Mouse (Mus musculus) myocyte (in vitro differentiated cells): ENCODE measurements around the gene Pdcl3. TPM values are rescaled to one million over a fixed set of nuclear protein-coding genes. Genes with fewer than 3 reads are reported as not detected.

Source experiments
- H3K27me3 ChIP-seq: one replicate; pipeline ENCODE4 v1.6.1; 2011; ENCODE audit not compliant: control insufficient read depth, insufficient read depth, insufficient read length
- H3K36me3 ChIP-seq: one replicate; pipeline ENCODE4 v1.6.1; 2011; ENCODE audit not compliant: control insufficient read depth, insufficient read depth
- H3K4me2 ChIP-seq: one replicate; pipeline ENCODE4 v1.6.1; 2011; ENCODE audit warnings: low read depth, control low read depth
- H3K4me3 ChIP-seq: one replicate; pipeline ENCODE4 v1.5.1; 2011; ENCODE audit warnings: mild to moderate bottlenecking, control low read depth, moderate library complexity
- H3K79me2 ChIP-seq: one replicate; pipeline ENCODE4 v1.6.1; 2011; ENCODE audit not compliant: control insufficient read depth, insufficient read depth
- H3ac ChIP-seq: one replicate; pipeline ENCODE4 v1.6.1; 2011; ENCODE audit not compliant: control insufficient read depth, insufficient read length
- CEBPB ChIP-seq: IDR thresholded peaks from 2 replicates; pipeline ENCODE4 v1.6.1; 2011; ENCODE audit warnings: mild to moderate bottlenecking, moderate library complexity; ENCODE audit not compliant: poor library complexity, insufficient read depth, severe bottlenecking
- E2F4 ChIP-seq: IDR thresholded peaks from one replicate; pipeline ENCODE4 v1.6.1; 2011; ENCODE audit warnings: mild to moderate bottlenecking, control low read depth, moderate library complexity; ENCODE audit not compliant: insufficient read depth
- MAX ChIP-seq: IDR thresholded peaks from one replicate; pipeline ENCODE4 v1.6.1; 2011; ENCODE audit warnings: low read depth, mild to moderate bottlenecking, control low read depth
- MYOD1 ChIP-seq, 3 experiments: IDR thresholded peaks; one replicate each; pipeline ENCODE4 v1.6.1; 2011; ENCODE audit warnings: control low read depth in 2 of 3, low read depth in 2 of 3, mild to moderate bottlenecking in 2 of 3, moderate library complexity in 1 of 3; ENCODE audit not compliant: insufficient read length in 2 of 3, control insufficient read depth in 1 of 3
- MYOG ChIP-seq, 3 experiments: IDR thresholded peaks; one replicate each; pipeline ENCODE4 v1.6.1; 2011; ENCODE audit warnings: control low read depth in 2 of 3, low read depth in 2 of 3, mild to moderate bottlenecking in 2 of 3; ENCODE audit not compliant: insufficient read length in 2 of 3, control insufficient read depth in 1 of 3, insufficient read depth in 1 of 3
- POLR2A ChIP-seq: IDR thresholded peaks from one replicate; pipeline ENCODE4 v1.6.1; 2011; ENCODE audit warnings: low read depth, mild to moderate bottlenecking, control low read depth, moderate library complexity; ENCODE audit not compliant: insufficient read length
- POLR2AphosphoS2 ChIP-seq: IDR thresholded peaks from one replicate; pipeline ENCODE4 v1.6.1; 2011; ENCODE audit warnings: low read depth, control low read depth; ENCODE audit not compliant: insufficient read length
- REST ChIP-seq: IDR thresholded peaks from one replicate; pipeline ENCODE4 v1.6.1; 2011; ENCODE audit warnings: mild to moderate bottlenecking, control low read depth, moderate library complexity; ENCODE audit not compliant: insufficient read depth, insufficient read length
- SRF ChIP-seq: IDR thresholded peaks from one replicate; pipeline ENCODE4 v1.6.1; 2011; ENCODE audit warnings: low read depth; ENCODE audit not compliant: control insufficient read depth, insufficient read length
- TCF12 ChIP-seq: IDR thresholded peaks from one replicate; pipeline ENCODE4 v1.6.1; 2011; ENCODE audit warnings: mild to moderate bottlenecking, control low read depth; ENCODE audit not compliant: poor library complexity, insufficient read depth, severe bottlenecking
- TCF3 ChIP-seq: IDR thresholded peaks from one replicate; pipeline ENCODE4 v1.6.1; 2011; ENCODE audit warnings: low read depth, control low read depth; ENCODE audit not compliant: insufficient read length
- USF1 ChIP-seq: IDR thresholded peaks from one replicate; pipeline ENCODE4 v1.6.1; 2011; ENCODE audit warnings: low read depth, mild to moderate bottlenecking, control low read depth, moderate library complexity
- polyA plus RNA-seq: library from polyadenylated mRNA; unstranded; fragments of >200 nt; fragmentation: generic; extraction: Trizol; gene quantifications from one replicate; pipeline ENCODE4 v1.2.1, GENCODE M21; 2012; ENCODE audit warnings: missing spikeins

Gene Pdcl3
- polyA plus RNA-seq, 1 experiment = 84.9 TPM

DNA sequence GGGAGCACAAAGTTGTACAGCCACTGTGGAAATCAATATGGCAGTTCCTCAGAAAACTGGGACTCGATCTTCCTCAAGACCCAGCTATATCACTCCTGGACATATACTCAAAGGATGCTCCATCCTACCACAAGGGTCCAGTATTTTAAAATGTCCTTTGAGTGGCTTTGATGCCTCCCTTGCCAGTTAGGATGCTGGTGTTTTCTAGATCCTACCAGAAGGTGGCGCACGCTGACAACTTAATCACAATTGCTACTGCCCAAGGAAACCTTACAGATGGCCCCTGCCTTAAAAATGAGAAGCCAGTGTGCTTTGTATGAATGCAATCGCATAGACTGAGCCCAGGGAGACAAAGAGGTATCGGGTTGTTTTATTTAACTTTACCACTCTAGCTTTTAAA, 15.7 kb downstream of the Pdcl3 start:
- Histone ChIP-seq H3K4me3 (no peak overlapping the region), H3K79me2 (no peaks in the 10 kb centered on the region), H3K4me2 (no peak overlapping the region), H3K27me3 (no peaks in the 10 kb centered on the region), H3ac (no peak overlapping the region), H3K36me3 (no peaks in the 10 kb centered on the region)
- no peak for TF ChIP-seq MYOD1 (IDR thresholded peaks at IDR 0.05; ENCODE audit: control insufficient read depth in 1 of 3, insufficient read length in 2 of 3, low read depth in 2 of 3)
- TF ChIP-seq CEBPB = no peak
- TF ChIP-seq USF1 = no peak
- no peak for TF ChIP-seq TCF12
- no peak for TF ChIP-seq E2F4
- no peak for TF ChIP-seq POLR2AphosphoS2
- TF ChIP-seq POLR2A = no peak
- TF ChIP-seq REST = no peak
- no peak for TF ChIP-seq MYOG (IDR thresholded peaks at IDR 0.05; ENCODE audit: control insufficient read depth in 1 of 3, insufficient read depth in 1 of 3, insufficient read length in 2 of 3, low read depth in 2 of 3)
- no peak for TF ChIP-seq MAX
- no peak for TF ChIP-seq TCF3
- no peak for TF ChIP-seq SRF

DNA sequence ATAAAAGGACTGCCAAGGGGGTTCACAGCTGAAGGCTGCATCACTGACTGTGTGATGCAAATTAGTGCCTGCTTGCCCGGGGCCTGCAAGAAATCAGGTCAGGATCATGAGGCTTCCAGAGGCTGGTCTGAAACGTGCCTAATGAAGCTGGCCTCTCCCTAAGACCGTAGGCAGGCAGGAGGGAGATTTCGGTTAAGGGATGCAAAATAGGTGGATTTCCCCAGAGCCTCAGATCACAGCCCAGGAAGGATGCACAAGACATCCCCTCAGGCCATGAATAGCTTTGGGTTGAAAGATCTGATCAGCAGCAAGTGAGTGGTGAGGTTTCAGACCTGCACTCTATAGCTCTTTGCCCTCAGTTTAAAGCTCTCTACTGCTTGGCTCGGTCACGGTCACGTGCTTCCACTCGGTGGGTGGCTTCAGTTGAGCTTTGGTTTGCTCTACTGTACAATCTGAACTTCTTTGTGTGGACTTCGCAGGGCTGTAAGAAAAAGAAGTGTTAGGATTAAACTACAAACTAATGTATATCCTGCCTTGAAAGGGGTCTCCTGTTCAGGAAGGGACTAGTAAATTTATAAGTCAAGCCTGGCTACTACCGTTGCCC, 20.4 kb downstream of the Pdcl3 start:
- Histone ChIP-seq H3K4me2 (no peak overlapping the region), H3K27me3 (no peaks in the 10 kb centered on the region), H3K79me2 (no peaks in the 10 kb centered on the region), H3ac (no peak overlapping the region), H3K36me3 (no peaks in the 10 kb centered on the region), H3K4me3 (no peak overlapping the region)
- TF ChIP-seq E2F4 (no peak), MYOG (IDR thresholded peaks at IDR 0.05; ENCODE audit: control insufficient read depth in 1 of 3, insufficient read depth in 1 of 3, insufficient read length in 2 of 3, low read depth in 2 of 3) (no peak), POLR2AphosphoS2 (no peak), TCF3 (no peak), REST (no peak), CEBPB (no peak), POLR2A (no peak), SRF (no peak), TCF12 (no peak), MYOD1 (IDR thresholded peaks at IDR 0.05; ENCODE audit: control insufficient read depth in 1 of 3, insufficient read length in 2 of 3, low read depth in 2 of 3) (no peak), USF1 (no peak), MAX (no peak)

DNA sequence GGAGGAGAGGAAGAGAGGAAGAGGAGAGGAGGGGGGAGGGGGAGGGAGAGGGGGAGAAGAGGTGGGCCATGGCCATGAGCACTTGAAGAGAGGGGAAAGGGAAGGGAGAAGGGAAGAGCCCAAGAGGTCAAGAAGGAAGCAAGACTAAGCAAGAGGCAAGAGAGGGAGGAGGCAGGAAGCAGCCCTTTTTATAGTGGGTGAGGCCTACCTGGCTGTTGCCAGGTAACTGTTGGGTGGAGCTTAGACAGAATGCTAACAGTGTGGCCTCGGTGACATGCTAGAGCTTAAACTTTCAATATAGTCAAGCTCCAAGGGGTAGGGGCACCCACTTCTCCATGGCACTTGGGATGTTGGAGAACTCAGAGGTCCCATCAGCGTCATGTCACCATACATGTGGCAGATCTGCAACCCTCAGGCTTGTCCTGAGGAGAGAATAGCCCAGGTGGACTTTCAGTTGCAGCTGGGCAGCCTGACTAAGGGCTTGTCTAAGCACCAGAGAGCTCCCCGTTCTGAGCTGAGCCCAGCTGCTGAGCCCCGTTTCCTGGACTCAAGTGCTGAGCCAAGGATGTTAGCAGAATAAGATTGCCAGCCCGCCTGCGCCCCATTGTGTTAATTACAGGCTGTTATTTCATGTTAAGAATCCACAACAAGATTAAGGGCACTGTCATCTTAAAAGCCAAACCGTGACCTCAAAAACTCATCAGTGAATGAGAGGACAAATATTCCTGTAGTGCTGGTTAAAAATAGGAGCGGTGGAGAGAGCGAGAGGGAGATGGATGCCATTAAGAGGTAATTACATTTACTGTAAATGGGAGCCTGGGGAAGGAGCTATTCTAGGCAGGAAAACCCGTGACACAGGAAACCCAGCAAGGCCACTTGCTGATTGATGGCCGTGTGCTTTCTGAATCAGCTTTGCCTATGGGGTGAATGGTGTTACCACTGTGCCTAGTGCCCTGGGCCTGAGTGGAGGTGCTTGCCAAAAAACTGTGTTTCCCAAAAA, 21.7 kb downstream of the Pdcl3 start:
- Histone ChIP-seq H3ac (no peak overlapping the region), H3K27me3 (no peaks in the 10 kb centered on the region), H3K4me2 (peak overlapping the region; percentile 5), H3K4me3 (no peak overlapping the region), H3K79me2 (no peaks in the 10 kb centered on the region), H3K36me3 (no peaks in the 10 kb centered on the region)
- no peak for TF ChIP-seq USF1
- TF ChIP-seq MAX = no peak
- no peak for TF ChIP-seq CEBPB
- peak in 1 of 3 experiments; percentile 38 for TF ChIP-seq MYOG (IDR thresholded peaks at IDR 0.05; ENCODE audit: control insufficient read depth in 1 of 3, insufficient read depth in 1 of 3, insufficient read length in 2 of 3, low read depth in 2 of 3)
- no peak for TF ChIP-seq TCF3

DNA sequence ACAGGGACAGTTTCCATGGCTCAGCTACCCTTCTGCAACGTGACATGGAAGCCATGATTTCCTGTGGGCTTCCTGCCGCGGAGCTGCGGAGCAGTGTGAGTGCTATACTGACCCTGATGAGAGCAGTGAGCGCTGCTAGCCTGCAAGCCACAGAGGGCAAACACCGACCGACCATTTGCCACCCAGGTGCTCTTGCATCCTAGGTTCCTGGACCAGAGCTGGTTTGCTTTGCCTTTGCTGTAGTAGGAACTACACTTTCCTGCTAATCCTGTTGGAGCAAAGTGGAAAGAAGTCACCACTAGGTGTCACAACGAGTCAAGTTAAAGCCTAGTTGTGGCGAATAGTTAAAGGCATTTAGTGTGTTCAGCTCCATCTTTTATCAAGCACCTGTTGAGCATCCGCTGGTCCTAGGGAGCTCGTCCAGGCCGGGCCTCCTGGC, 25.2 kb downstream of the Pdcl3 start:
- no peaks in the 10 kb centered on the region for H3K36me3 ChIP-seq
- no peak overlapping the region for H3K4me3 ChIP-seq

More for the DNA sequence above, 25.2 kb downstream of the Pdcl3 start:
- H3ac ChIP-seq = no peak overlapping the region
- no peaks in the 10 kb centered on the region for H3K79me2 ChIP-seq
- no peaks in the 10 kb centered on the region for H3K27me3 ChIP-seq
- TF ChIP-seq SRF = no peak
- no peak for TF ChIP-seq POLR2AphosphoS2
- peak in 1 of 3 experiments; percentile 6 for TF ChIP-seq MYOG (IDR thresholded peaks at IDR 0.05; ENCODE audit: control insufficient read depth in 1 of 3, insufficient read depth in 1 of 3, insufficient read length in 2 of 3, low read depth in 2 of 3)
- TF ChIP-seq CEBPB = no peak
- no peak for TF ChIP-seq TCF3
- TF ChIP-seq POLR2A = no peak
- H3K4me2 ChIP-seq = no peak overlapping the region
